Mouse (Mus musculus) testis, postnatal 14 days (tissue): Measurements from ENCODE around the gene Me3.

ENCODE experiments used
- DNase-seq: peaks from one replicate; pipeline ENCODE4 v3.0.0; 2021; ENCODE audit warnings: low spot score

Gene Me3

DNA sequence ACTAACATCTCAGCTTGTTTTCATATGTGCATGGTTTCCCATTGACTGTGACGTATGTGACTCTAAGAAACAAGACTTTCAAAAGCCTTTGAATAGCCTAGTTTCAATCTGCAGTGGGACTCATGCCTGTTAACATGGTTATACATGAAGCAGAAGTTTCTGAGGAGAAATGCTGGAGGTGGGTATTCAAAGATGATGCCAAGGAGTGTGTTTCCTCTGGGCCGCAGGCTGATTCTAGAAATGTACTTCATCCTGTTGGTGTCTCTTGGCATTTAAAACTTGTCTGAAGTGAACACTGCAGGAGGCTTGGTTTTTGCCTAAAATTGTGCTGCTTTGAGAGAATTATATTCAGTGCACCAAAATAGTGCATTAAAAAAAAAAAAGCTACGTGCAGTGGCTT lies 34.2 kb downstream of the Me3 start:
- no peak for DNase-seq

DNA sequence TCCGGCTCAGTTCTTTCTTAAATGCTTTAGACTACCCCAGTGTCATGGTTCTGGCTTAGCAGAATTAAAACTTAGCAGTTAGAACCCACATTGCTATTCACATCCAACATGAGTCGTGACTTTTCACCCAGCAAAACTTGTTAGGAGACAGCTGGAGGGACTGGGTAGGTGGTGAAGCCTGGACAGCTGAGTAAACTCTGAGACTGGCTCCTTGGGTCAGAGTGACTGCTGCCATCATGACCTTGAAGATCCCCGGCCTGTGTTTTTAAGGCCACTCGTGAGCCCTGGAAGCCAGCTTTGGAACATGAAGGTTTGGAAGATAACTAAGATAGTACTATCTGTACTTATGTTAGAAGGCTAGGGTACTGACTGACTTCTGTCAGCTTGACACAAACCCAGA lies 35.4 kb downstream of the Me3 start:
- no peak for DNase-seq

DNA sequence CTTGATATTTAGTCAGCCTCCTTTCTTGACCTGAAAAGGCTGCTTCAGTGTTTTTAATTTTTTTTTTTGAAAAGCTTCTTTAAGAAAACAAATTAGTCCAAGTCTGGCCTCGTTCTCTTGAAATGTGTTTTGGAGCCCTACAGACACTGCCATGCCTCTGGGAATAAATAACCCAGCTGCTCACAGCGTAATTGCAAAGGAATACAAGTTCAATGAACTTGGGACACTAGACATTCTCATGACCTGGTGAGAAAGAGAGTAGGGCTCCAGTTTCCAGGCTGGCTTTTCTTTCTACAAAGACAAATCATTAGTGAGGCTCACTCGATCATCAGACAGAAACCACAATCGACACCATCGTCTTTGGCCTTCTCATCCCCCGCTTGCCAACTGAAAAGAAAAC lies 37.3 kb downstream of the Me3 start:
- DNase-seq = no peak

DNA sequence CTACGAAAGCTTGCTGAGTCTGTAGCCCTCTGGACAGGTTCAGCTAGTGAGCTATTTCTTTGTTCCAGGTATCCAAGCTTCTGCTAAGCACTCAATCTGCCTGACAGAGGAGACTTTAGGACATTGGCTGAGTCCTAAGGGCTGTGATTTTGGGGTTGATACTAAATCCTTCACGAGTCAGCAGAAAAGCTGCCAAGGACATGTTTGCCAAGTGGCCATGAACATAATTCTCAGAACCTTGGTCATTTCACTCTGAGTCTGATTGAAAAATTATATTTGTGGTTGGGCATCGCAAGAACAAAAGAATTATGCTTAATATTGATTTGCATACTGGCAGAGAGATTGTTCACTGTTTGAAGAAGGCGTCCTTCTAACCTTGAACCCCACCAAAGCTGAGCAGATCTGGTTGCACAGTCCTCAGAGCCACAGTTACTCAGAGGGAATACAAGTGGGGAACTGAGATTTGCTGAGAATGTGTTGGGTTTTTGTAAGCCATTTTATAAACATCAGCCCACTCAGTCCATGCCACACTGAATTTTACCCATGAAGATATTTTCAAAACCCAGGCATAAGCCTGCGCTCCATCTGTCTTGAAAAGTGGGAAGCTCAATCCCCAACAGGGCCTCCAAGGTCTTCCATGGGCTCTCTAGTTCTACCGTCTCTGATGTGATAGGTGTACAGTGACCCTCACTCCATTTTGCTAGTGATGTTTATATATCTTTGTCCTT lies 39.1 kb downstream of the Me3 start:
- no peak for DNase-seq

DNA sequence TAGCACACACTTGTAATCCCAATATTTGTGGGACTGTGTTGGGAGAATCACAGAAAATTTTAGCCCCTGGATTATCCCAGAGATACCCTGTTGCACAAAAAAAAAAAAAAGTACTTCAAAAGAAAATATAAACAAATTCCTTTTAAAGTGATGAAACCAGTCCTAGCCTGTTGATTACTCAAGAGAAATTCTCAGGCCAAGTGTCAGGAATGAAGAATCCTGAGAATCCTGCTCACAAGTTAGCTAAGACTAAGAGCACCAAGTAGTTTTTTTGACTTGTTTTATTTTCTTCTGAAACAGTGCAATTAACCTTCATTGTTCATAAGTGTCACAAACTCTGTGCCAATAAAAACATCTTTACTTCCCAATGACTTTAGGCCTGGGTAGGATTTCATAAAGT lies 44.0 kb downstream of the Me3 start:
- no peak for DNase-seq

DNA sequence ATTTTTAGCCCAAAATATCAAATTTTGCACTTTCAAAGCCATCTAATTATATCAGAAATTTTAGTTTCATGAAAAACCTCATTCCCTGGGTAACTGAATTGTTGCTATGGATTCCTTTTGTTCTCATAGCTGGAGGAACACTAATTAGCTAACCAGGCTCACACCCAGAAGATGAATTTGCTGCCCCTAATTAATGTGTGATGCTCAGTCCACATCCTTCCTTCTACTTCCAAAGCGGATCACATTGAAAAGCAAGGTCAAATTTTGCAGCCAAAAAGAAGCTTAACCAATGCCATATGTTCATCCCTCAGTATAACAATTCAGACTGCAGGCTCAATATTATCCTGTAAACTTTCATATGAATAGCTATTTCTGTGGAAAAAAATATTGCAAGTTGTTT lies 45.7 kb downstream of the Me3 start:
- DNase-seq = no peak

DNA sequence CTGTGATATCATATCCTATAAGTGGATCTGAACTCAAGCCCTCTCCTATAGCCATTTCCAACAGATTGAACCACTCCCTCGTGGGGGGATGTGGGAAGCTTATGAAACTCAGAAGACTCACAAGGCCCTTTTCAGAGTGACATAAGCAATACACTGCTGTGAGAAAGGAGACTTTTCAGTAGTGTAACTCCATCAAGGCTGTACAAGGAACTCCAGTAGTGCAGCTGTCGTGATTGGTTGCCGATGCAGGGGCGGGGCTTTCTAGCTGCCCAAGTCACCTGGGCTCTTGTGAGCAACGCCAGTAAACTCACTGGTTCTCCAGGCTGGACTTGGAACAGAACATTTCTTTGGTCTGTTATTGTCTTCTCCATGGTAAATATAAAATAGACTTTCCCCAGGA lies 46.5 kb downstream of the Me3 start:
- no peak for DNase-seq

DNA sequence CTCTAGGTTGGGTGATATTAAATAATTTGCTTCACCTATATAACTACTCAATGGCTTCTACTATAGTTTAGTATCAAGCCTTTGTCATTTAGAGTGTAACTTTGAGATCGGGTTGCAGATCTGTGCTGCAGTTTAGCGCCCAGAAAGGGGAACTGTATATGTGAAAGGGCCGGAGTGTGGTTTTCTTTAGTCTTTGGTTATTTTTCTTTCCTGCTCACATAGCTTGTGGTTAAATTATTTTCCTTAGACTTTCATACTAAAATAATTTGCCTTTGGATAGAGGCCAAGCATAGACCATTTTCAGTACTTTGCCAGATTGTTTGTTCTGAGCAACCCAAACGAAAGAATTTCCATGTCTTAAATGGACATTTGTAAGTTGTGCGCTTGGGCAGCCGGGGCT lies 46.9 kb downstream of the Me3 start:
- no peak for DNase-seq

DNA sequence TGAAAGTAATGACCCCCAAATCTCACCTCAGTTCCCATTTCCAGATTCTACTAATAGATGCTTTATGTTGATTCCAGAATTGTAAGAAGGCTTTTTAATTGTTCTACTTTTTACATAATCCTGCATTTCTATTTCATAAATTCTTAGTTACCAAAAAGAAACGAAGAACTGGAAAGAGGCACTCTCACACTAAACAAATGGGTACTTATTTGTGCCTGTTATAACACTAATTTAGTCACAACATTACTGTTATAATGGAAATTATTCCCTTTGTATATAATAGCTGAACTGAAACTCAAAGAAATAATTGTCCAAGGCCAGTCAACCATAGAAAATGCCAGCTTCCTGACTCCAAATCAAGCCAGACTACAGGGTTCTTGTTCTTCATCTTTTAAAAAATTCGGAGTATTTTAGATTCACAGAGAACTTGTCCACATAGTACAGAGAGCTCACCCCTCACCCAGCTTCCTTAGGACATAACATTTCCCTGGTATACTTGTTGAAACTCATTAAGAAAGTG lies 47.5 kb downstream of the Me3 start:
- DNase-seq = no peak

DNA sequence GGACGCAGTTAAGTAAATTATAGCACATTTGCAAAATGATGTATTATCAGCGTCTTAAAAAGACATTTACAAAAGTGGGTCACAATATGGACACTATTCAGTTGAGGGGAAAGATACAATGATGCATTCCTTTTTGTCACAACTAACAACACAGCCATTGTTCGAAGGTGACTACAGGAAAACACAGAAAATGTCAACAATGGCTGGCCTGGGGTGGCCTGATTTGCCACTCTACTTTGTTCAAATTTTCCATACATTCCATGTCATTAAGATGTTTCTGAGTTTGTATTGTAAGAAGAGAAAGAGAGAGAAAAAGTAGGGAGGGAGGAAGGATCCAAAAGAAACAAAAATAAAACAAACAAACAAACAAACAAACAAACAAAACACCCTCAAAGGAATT lies 48.7 kb downstream of the Me3 start:
- DNase-seq = no peak

DNA sequence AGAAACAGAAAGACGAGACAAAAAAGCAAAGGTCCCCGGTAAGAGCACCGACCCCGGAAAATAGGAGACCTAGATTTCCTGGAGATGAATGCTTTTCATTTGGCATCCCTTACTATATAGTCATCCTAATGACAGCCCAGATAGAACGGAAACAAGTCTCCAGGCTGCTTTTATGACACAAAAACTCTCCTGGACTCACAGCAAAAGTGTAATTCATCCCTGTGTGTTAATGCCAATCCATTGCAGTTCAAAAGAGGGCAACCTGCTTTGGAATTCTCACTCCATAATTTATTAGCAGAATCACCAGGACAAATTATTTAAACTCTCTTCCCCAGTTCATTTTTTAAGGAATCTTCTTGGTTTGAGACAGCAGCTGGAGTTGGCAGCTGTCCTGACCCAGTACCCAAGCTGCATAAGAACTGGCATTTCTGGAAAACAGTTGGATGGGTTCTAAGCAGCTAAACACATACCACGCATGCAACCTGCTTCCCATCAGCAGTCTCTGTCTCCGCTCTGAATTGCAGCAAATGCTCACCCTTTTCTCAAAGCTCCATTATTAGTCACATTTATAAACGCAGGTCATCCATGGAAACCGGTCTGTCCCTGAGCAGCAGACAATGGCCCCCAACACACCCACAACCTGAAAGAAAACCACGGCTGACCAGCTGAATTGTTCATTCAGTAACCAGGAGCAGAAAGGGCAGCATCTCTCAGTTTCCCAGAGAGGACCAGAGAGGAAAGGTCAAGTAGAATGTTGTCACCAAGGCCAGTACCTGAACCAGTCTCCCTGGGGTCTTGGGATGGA lies 49.7 kb downstream of the Me3 start:
- DNase-seq = no peak

DNA sequence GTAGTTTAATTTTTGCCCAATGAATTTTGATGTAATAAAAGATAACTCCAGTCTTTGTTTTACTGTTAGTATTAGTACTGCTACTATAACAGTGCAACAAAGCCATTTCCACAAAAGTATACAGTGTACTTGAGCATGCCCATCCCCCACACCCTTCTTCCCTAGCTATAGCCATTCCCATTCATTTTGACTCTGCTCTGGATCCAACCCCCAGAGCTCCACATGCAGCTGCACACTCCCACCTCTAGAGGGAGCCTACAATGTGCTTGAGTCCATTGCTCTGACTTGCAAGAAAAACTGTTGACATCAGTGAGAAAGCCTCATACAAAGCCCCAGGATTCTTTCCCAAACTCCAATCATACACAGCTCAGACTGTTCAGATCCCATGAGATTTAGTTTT lies 66.0 kb downstream of the Me3 start:
- DNase-seq = no peak

DNA sequence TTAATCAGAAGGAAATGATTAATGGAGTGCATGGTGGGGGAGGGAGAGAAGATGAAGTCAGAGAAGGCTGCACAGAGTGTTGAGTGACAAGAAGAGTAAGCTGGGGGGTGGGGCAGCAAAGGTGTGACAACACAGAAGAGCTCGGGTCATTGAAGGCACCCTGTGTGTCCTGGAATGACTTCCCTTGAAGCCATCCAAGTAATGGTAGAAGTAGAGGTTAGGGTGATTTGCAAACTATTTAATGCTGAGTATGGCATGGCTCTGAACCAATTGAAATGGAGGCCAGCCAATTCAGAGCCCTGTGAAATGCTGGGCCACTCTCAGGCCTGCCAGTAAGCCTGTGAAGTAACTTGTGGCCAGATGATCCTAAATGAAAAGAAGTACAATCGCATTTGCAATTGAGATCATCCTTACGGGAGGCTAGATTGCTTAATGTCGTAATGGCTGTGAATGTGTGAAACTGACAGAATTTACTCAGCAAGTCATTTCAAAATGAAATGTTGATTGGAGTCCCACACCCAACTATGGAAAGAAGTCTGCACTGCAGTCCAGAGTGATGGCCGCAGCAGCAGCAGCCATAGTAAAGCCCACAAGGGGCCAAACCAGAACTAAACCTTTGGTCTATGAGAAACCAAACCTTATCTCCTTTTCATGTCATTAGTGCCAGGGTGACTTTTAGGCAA lies 67.6 kb downstream of the Me3 start:
- no peak for DNase-seq

DNA sequence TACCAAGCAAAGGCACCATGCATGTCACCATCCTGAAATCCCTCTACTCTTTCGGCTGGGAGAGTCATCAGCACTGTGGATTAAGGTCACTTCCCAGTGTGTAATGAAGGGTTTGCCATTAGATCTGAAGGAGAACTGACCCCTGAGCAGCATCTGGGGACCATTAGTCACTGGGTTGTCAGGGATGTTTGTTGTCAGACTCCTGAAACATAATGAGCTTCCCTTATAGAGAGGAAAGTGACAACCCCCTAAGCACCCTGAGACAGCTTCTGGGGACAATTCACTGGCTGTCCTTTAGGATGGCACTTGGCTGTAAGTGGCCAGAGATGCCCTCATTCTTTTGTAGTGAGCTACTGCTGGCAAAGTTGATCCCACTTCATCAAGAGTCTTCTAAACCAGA lies 68.3 kb downstream of the Me3 start:
- DNase-seq = no peak

DNA sequence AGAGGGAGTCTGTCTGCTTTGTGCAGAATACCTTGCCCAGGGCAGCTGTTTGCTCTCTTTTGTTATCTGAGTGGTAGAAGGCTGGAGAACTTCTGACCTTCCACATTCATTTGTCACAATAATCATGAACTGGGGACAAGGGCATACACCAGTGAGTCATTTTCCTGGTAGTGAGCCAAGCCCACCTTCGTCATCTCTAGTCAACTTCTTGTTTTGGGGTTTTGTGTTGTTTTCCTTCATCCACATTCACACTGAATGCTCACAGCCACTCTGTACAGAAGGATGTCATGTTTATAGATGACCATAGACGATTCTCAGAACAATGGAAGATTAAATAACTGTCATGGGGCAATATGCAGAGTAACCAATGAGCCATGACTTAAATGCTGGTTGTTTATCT lies 78.6 kb downstream of the Me3 start:
- DNase-seq = no peak

DNA sequence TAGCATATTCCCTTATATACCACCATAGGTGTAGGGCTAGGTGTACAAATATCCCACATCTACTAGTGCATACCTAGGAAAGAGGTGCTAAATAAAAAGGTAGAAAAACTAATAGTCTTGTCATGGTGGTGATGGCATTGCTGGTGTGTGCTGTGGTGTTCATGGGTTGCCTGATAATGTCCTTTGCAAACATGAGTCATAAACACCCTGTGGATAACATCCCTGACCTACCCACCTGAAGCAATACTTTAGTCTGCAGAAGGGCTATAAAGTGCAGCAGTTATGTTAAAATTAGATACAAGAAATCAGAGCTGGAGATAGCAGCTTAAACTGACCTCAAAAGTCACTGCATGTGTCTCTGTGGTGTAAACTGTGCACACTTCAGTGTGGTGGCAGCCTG lies 80.9 kb downstream of the Me3 start:
- no peak for DNase-seq

DNA sequence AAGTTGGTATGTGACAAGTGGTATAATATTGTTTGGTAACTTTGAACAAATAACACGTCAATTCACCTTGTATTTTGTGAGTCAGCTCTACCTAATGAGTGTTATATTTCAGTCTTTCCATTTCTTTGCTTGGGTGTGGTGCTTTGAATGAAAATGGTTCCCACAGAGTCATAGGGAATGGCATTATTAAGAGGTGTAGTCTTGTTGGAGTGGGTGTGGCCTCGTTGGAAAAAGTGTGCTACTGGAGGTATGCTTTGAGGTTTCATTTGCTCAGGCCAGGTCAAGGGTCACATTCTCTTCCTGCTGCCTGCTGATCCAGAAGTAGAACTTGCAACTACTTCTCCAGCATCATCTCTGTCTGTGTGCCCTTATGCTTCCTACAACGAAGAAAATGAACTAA lies 84.0 kb downstream of the Me3 start:
- DNase-seq = no peak

DNA sequence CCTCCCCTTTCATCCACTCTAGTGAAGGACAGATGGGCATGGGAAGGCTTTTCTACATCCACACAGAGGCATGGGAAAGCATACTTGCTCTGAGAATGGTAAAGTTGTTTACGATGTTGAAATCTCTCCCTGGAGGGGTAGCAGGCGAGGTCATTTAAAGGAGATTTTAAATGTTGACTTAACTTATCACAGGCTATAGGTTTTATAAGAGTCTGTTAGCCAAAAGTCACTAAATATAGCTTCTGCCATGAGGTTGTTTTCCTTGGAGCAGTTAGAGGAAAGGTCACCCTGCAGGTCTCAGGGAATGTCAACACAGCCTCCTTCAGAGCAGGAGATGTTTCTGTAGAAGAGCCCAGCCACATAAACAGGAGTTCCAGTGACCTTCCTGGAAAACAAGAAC lies 85.3 kb downstream of the Me3 start:
- DNase-seq = no peak

DNA sequence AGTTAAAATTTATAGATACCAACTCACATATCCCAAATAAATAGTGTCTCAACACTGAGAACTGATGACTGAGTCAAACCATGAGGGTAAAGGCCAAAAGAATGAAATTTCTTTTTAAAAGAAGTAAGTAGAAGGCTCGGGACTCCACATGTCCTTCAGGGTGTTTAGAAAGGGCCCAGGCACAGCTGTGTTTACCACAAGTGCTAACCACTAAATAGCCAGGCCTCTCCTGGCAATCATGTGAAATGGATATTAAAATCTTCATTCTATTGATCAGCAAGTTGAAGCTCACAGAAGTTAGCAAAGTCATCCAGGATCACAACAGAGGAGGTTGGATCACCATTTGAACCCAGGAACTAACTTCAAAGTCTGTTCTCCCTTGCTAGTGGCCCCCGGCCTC lies 86.1 kb downstream of the Me3 start:
- DNase-seq = no peak

DNA sequence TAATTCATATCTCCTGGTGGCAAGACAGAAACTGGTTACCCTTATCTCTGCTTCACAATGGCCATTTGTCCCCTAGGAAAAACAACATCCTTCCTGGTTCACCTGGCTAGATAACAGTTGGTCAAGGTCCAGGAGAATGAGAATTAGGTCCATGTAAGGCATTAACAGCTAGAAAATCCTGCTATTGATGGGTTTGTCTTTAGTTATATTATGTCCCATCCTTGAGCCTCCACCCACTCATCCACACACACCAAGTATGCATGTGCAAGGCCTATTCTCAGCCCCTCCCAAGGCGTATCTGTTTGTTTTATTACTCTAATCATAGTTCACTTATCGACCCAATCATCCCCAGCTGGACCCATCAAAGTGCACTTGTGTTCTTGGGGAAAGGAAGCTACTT lies 88.1 kb downstream of the Me3 start:
- DNase-seq = no peak

DNA sequence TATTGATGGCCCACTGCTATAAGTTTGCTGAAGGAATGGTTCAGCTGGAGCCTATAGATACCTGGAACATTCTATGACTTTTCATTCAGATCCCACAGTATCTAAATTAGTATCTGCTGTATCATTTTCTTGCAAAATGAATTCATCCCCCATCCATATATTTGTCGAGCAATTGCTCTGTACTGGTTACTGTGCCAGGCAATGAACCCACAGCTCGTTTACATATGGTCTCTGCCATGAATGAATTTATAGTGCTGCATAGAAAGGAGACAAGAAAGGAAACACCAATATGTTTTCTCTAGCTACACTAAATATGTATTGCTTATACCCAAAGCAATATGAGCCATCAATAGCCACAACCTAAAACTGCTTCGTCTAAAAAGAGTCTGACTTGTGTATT lies 94.5 kb downstream of the Me3 start:
- no peak for DNase-seq

DNA sequence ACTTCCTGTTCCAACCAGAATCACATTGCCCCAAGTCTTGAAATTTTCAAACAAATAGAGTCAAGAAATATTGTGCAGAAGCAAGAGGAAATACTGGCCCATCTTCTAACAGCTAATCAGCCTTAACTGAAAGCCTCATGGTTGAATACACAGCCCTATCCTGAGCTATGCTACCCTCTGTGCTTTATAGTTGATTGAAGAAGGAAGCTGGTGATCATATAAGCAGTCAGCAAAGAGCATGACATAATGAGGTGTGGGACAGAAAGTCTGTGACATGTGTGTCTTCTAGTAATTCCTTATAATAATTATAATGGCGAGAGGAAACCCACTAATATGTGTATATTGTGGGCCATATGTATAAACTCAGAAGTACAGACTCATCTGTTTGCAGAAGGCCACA lies 95.4 kb downstream of the Me3 start:
- no peak for DNase-seq

DNA sequence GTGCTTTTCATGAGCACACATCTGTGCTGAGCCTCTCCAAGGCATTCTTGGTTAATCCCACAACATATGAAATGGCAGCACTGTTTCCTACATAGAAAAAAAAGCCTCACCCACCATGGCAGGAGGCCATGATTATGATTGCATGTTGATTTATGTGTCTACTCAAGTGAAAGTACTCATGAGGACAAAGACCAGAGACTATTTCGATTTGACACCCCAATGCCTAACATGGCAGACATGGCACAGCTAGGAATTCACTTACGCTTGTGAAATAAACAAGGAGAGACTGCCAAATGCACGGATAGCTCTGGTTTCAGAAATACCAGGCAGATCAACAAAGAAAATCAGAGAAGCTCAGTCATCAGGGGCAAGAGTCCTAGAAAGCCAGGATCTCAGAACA lies 96.2 kb downstream of the Me3 start:
- no peak for DNase-seq
